Mouse (Mus musculus) gastrocnemius, postnatal 14 days (tissue): Measurements from ENCODE around the gene Fignl1. TPM values are rescaled to one million over a fixed set of nuclear protein-coding genes. Genes with fewer than 3 reads are reported as not detected.

Experiments used
- DNase-seq: peaks from one replicate; pipeline ENCODE4 v3.0.0; 2021; ENCODE audit warnings: mixed read lengths
- intact Hi-C: fragments of 180-260 bp; cut with DNase I; formaldehyde crosslinking; loops from one replicate; pipeline ENCODE4 v1.15.1; 2025; ENCODE audit warnings: low total_unique reads
- total RNA-seq, 2 experiments: library from RNA; stranded (reverse); gene quantifications; 2 replicates each; pipeline ENCODE4 v1.2.3; 2021

The Fignl1 gene
- total RNA-seq, 2 experiments from 2014 or later, result 1.5 to 2.9 TPM

- intact Hi-C loops, result loop anchor here (5.0 to 10.0 kb wide), 2 partner anchors 223 to 476 kb away; no protein-coding TSS in a partner anchor
- no peak for DNase-seq
Measured at GRCm38 (mm10) chr11:11819206-11819605, 10.4 kb upstream of the Fignl1 start.

- intact Hi-C loops, result loop anchor here (5.0 to 10.0 kb wide), 2 partner anchors 224 to 476 kb away; no protein-coding TSS in a partner anchor
- DNase-seq, result peak; percentile 63
Measured at GRCm38 (mm10) chr11:11818797-11819196, 10.0 kb upstream of the Fignl1 start.

GRCm38 (mm10) chr11:11815737-11816136, 7.0 kb upstream of the Fignl1 start:
- no peak for DNase-seq
- intact Hi-C loops, result loop anchor here (5.0 to 10.0 kb wide), 2 partner anchors 227 to 479 kb away; no protein-coding TSS in a partner anchor

- DNase-seq, result peak; percentile 73
- intact Hi-C loops, result loop anchor here (10.0 kb wide), 1 partner anchor 483 kb away; no protein-coding TSS in a partner anchor
Measured at GRCm38 (mm10) chr11:11811906-11812480, 3.2 kb upstream of the Fignl1 start.

- DNase-seq, result no peak
- intact Hi-C loops, result loop anchor here (10.0 kb wide), 1 partner anchor 485 kb away; no protein-coding TSS in a partner anchor
Measured at GRCm38 (mm10) chr11:11809404-11810175, 828 bp upstream of the Fignl1 start.

GRCm38 (mm10) chr11:11808035-11808819, 535 bp downstream of the Fignl1 start:
- no peak for DNase-seq
- intact Hi-C loops, result no loop called here

GRCm38 (mm10) chr11:11805951-11806350, 2.8 kb downstream of the Fignl1 start:
- no peak for DNase-seq
- intact Hi-C loops, result no loop called here

GRCm38 (mm10) chr11:11804421-11804820, 4.3 kb downstream of the Fignl1 start:
- intact Hi-C loops, result no loop called here
- DNase-seq, result no peak

- DNase-seq, result no peak
- intact Hi-C loops, result no loop called here
Measured at GRCm38 (mm10) chr11:11801067-11801466, 7.7 kb downstream of the Fignl1 start.

GRCm38 (mm10) chr11:11800304-11800703, 8.5 kb downstream of the Fignl1 start:
- intact Hi-C loops, result no loop called here
- DNase-seq, result no peak

GRCm38 (mm10) chr11:11798690-11799089, 10.1 kb downstream of the Fignl1 start:
- intact Hi-C loops, result no loop called here
- no peak for DNase-seq

GRCm38 (mm10) chr11:11794626-11795025, 14.1 kb downstream of the Fignl1 start:
- intact Hi-C loops, result no loop called here
- DNase-seq, result no peak

GRCm38 (mm10) chr11:11788521-11788974, 20.2 kb downstream of the Fignl1 start:
- DNase-seq, result peak; percentile 67
- intact Hi-C loops, result loop anchor here (5.0 kb wide), 2 partner anchors 231 to 326 kb away; partner anchors contain the start of genes Spata48 and Zpbp

GRCm38 (mm10) chr11:11785457-11785856, 23.3 kb downstream of the Fignl1 start:
- DNase-seq, result no peak
- intact Hi-C loops, result loop anchor here (5.0 kb wide), 2 partner anchors 228 to 323 kb away; partner anchors contain the start of genes Spata48 and Zpbp

GRCm38 (mm10) chr11:11781728-11782127, 27.0 kb downstream of the Fignl1 start:
- no peak for DNase-seq
- intact Hi-C loops, result no loop called here

- intact Hi-C loops, result no loop called here
Measured at GRCm38 (mm10) chr11:11778345-11778744, 30.4 kb downstream of the Fignl1 start.

GRCm38 (mm10) chr11:11777796-11778195, 31.0 kb downstream of the Fignl1 start:
- DNase-seq, result no peak
- intact Hi-C loops, result no loop called here

More at GRCm38 (mm10) chr11:11778345-11778744, 30.4 kb downstream of the Fignl1 start:
- no peak for DNase-seq

GRCm38 (mm10) chr11:11777246-11777645, 31.5 kb downstream of the Fignl1 start:
- no peak for DNase-seq
- intact Hi-C loops, result no loop called here

- DNase-seq, result no peak
- intact Hi-C loops, result no loop called here
Measured at GRCm38 (mm10) chr11:11776822-11777174, 32.0 kb downstream of the Fignl1 start.
